Mouse (Mus musculus) small intestine, adult 2 months (tissue): ENCODE measurements around the gene Rasa3. TPM values are rescaled to one million over a fixed set of nuclear protein-coding genes. Genes with fewer than 3 reads are reported as not detected.

Experiments
- H3K27ac ChIP-seq: fragments of 200-500 bp; 2 replicates; pipeline ENCODE4 v1.5.1; 2012; ENCODE audit warnings: low read depth, low read length, control low read depth, inconsistent platforms; ENCODE audit not compliant: insufficient read depth
- H3K27me3 ChIP-seq: fragments of 200-500 bp; 2 replicates; pipeline ENCODE4 v1.6.1; 2012; ENCODE audit warnings: mild to moderate bottlenecking, moderate library complexity, low read length, inconsistent platforms; ENCODE audit not compliant: control insufficient read depth, insufficient read depth
- H3K36me3 ChIP-seq: fragments of 200-500 bp; 2 replicates; pipeline ENCODE4 v1.6.1; 2012; ENCODE audit warnings: mild to moderate bottlenecking, low read length, control low read depth, inconsistent platforms; ENCODE audit not compliant: control insufficient read depth, insufficient read depth
- H3K4me1 ChIP-seq: fragments of 200-500 bp; 2 replicates; pipeline ENCODE4 v1.6.1; 2012; ENCODE audit warnings: low read length, inconsistent platforms, mixed read lengths; ENCODE audit not compliant: control insufficient read depth, insufficient read depth, insufficient read length
- H3K4me3 ChIP-seq: fragments of 200-500 bp; 2 replicates; pipeline ENCODE4 v1.5.1; 2012; ENCODE audit warnings: low read depth, mild to moderate bottlenecking, control low read depth, inconsistent platforms, low read length, moderate library complexity
- CTCF ChIP-seq: fragments of 200-500 bp; IDR thresholded peaks from 2 replicates; pipeline ENCODE4 v1.5.1; 2012; ENCODE audit warnings: low read depth, mild to moderate bottlenecking, control low read depth, inconsistent platforms, low read length, moderate library complexity, mixed read lengths; ENCODE audit not compliant: insufficient replicate concordance, insufficient read length; ENCODE audit errors: extremely low read depth
- POLR2A ChIP-seq: fragments of 200-500 bp; IDR thresholded peaks from 2 replicates; pipeline ENCODE4 v1.6.1; 2012; ENCODE audit warnings: low read depth, mild to moderate bottlenecking, control low read depth, inconsistent platforms, low read length, moderate library complexity
- WGBS: fragments of 180-500 bp; shearing (Covaris S2); methylation state at CpG from one replicate; pipeline ENCODE4 v1.1.7; 2018; 5-methylcytosine and 5-hydroxymethylcytosine counted together
- polyA plus RNA-seq: library from polyadenylated mRNA; depleted of rRNA; stranded (reverse); fragments of >200 nt; gene quantifications from 2 replicates; pipeline ENCODE4 v1.2.3, GENCODE M21; 2012; rRNA removed

Gene Rasa3
- 8.5 and 13.1 TPM in 2 replicates for polyA plus RNA-seq

- under 1% methylated on average over 42 of the region's 42 CpGs for WGBS
- Histone ChIP-seq H3K27me3 (no peaks in the 10 kb centered on the region), H3K36me3 (no peaks in the 10 kb centered on the region), H3K27ac (peak within 1 kb of the TSS; percentile 60), H3K4me1 (peaks cover 16% of the 10 kb centered on the region), H3K4me3 (peak within 1 kb of the TSS; percentile 90)
- TF ChIP-seq POLR2A (peak; percentile 85), CTCF (no peak)
Measured at GRCm38 (mm10) chr8:13677413-13677883, at the start of gene Rasa3. Gene Rasa3, minus strand, starts transcription at chr8:13677603.

DNA sequence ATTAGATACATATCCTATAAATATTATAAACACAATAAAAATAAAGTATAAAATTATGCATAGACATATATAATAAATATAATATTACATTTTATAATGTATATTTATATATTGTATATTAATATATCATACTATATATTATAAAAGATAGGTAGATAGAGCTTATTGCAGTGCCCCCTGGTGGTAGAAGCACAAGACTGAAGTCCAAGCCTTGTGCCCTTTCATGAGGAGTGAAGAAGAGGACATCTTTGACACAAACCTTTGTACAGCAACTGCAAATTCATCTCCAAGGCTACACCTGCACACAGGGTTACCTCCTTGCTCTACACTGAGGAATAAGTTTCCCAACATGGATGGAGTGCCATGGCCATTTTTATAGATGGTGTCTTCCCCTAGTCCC is 48.3 kb upstream of the Rasa3 start:
- H3K27me3 ChIP-seq: no peaks in the 10 kb centered on the region
- TF ChIP-seq CTCF: no peak
- no peak for TF ChIP-seq POLR2A
- no peak overlapping the region for H3K27ac ChIP-seq
- H3K36me3 ChIP-seq: no peaks in the 10 kb centered on the region
- no peak overlapping the region for H3K4me3 ChIP-seq
- H3K4me1 ChIP-seq: no peaks in the 10 kb centered on the region

DNA sequence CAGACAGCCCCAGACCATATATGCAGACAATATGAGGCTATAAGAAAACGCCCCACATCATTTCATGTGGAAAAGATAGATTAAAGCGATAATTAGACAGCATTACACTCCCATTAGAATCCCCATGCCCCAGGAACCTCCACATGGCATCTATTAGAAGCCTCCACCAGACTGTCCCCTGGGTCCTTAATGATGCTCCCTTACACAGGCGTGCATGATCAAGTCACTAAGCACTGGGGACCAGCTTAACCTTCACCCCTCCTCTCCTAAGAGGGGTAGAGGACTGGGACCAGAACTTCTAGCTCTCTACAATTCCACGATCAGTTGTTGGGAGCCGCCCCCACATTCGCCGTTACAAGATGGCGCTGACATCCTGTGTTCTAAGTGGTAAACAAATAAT is 41.6 kb upstream of the Rasa3 start:
- no peaks in the 10 kb centered on the region for H3K4me1 ChIP-seq
- H3K36me3 ChIP-seq: no peaks in the 10 kb centered on the region
- H3K27me3 ChIP-seq: no peaks in the 10 kb centered on the region
- H3K27ac ChIP-seq: no peak overlapping the region
- WGBS: 94% methylated on average over 8 of the region's 8 CpGs
- H3K4me3 ChIP-seq: no peak overlapping the region
- TF ChIP-seq CTCF: no peak
- TF ChIP-seq POLR2A: no peak

GRCm38 (mm10) chr8:13708514-13708913 is 31.1 kb upstream of the Rasa3 start:
- no peaks in the 10 kb centered on the region for H3K4me1 ChIP-seq
- H3K36me3 ChIP-seq: no peaks in the 10 kb centered on the region
- H3K27me3 ChIP-seq: no peaks in the 10 kb centered on the region
- no peak overlapping the region for H3K4me3 ChIP-seq
- 93% methylated on average over 5 of the region's 5 CpGs for WGBS
- TF ChIP-seq CTCF: no peak
- TF ChIP-seq POLR2A: no peak
- no peak overlapping the region for H3K27ac ChIP-seq

- Histone ChIP-seq H3K36me3 (no peaks in the 10 kb centered on the region), H3K4me3 (no peak overlapping the region), H3K27ac (no peak overlapping the region), H3K4me1 (peaks cover 5% of the 10 kb centered on the region), H3K27me3 (no peaks in the 10 kb centered on the region)
- no peak for TF ChIP-seq CTCF
- TF ChIP-seq POLR2A: no peak
- 81% methylated on average over 5 of the region's 5 CpGs for WGBS
Measured at GRCm38 (mm10) chr8:13706918-13707317, 29.5 kb upstream of the Rasa3 start.

DNA sequence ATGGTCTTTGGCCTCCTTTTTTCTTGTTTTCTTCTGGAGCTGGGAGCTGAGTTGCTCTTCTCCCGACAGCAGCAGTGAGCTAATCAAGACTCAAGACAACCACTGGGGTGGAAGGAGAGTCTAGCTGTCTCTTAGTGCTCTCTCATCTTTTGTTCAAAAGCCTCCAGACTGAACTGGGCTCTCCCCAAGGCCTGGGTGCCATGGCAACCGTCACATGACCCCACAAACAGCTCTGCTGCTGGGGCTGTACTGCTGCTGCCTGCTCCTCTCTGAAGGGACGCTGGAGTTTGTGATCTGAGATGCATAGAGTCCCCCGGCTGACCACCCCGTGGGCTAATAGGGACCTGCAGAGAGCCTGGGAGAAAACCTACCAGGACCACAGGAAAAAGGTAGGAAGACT is 28.3 kb upstream of the Rasa3 start, which contains the start of gene Cfap97d2:
Gene Cfap97d2 (plus strand): TSS at position 222 of the 400 bp plus-strand sequence.
- Histone ChIP-seq H3K27me3 (no peaks in the 10 kb centered on the region), H3K4me3 (no peak within 1 kb of the TSS), H3K4me1 (peaks cover 10% of the 10 kb centered on the region), H3K27ac (no peak within 1 kb of the TSS), H3K36me3 (no peaks in the 10 kb centered on the region)
- 49% methylated on average over 5 of the region's 5 CpGs for WGBS
- no peak for TF ChIP-seq POLR2A
- no peak for TF ChIP-seq CTCF

GRCm38 (mm10) chr8:13704301-13704700 is 26.9 kb upstream of the Rasa3 start:
- WGBS: 89% methylated on average over 4 of the region's 4 CpGs
- peaks cover 10% of the 10 kb centered on the region for H3K4me1 ChIP-seq

More at GRCm38 (mm10) chr8:13704301-13704700, 26.9 kb upstream of the Rasa3 start:
- Histone ChIP-seq H3K27ac (no peak overlapping the region), H3K36me3 (no peaks in the 10 kb centered on the region), H3K27me3 (no peaks in the 10 kb centered on the region), H3K4me3 (no peak overlapping the region)
- TF ChIP-seq POLR2A (no peak), CTCF (no peak)
